Mouse (Mus musculus): ENCODE data around the gene Cxcl2.

DNA sequence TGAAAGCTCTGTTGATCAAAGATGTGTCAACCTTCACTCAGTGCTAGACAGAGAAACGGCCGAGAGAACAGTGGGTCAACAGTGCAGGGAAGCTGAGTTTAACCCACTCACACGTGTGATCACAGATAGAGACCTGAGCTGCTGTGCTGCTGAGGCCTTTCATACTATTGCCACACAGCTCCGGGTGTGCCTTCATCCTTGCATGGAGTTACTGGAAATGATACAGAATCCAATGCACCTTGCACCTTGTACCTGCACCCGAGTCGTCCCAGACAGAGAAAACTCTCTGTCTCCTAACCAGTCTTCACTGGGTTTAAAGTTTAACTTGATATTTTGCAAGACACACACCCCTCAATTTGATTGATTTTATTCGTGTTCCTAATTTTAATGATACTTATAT is 31.3 kb upstream of the Cxcl2 start:
- TF ChIP-seq USF1 (IDR thresholded peaks at IDR 0.05; ENCODE audit: low read depth, low read length) (no peak), IRF4 (IDR thresholded peaks at IDR 0.05; ENCODE audit: low read depth, low read length) (no peak), POLR2A (IDR thresholded peaks at IDR 0.05; ENCODE audit: low read depth, low read length) (no peak), CTCF (conservative IDR thresholded peaks at IDR 0.05 in 1 of 2, IDR thresholded peaks at IDR 0.05 in 1 of 2; ENCODE audit: low read depth in 2 of 2, low read length in 2 of 2) (no peak)

Measured in CH12.LX (cell line).